Mouse (Mus musculus) heart, embryonic 15.5 days (tissue): ENCODE measurements at regions not wholly inside any gene's neighbourhood (a gene's known extent, or its start where the extent isn't known, plus 50 kb on each side); places are given as distances from the start of the nearest gene placed in this dataset.

Experiments used
- ATAC-seq: fragments of 200-750 bp; cut with Nextera tagmentation; replicated peaks from 2 replicates; pipeline ENCODE4 v1.8.0; 2017; ENCODE audit warnings: low read depth, moderate TSS enrichment; ENCODE audit not compliant: insufficient number of reproducible peaks, insufficient read depth, low FRiP score
- H3K27ac ChIP-seq: fragments of 300-500 bp; sonication (generic); 2 replicates; pipeline ENCODE4 v1.5.1; 2015; ENCODE audit warnings: mild to moderate bottlenecking, inconsistent platforms
- H3K27me3 ChIP-seq: fragments of 300-500 bp; sonication (generic); 2 replicates; pipeline ENCODE4 v1.6.1; 2015; ENCODE audit warnings: inconsistent platforms
- H3K36me3 ChIP-seq: fragments of 300-500 bp; sonication (generic); 2 replicates; pipeline ENCODE4 v1.6.1; 2015; ENCODE audit warnings: mild to moderate bottlenecking, inconsistent platforms
- H3K4me1 ChIP-seq: fragments of 300-500 bp; sonication (generic); replicated peaks from 2 replicates; pipeline ENCODE4 v1.6.1; 2015; ENCODE audit warnings: inconsistent platforms
- H3K4me2 ChIP-seq: fragments of 300-500 bp; sonication (generic); 2 replicates; pipeline ENCODE4 v1.6.1; 2015; ENCODE audit warnings: inconsistent platforms, mild to moderate bottlenecking, moderate library complexity
- H3K4me3 ChIP-seq: fragments of 300-500 bp; sonication (generic); 2 replicates; pipeline ENCODE4 v1.5.1; 2015; ENCODE audit warnings: mild to moderate bottlenecking, inconsistent platforms
- H3K9ac ChIP-seq: fragments of 300-500 bp; sonication (generic); 2 replicates; pipeline ENCODE4 v1.6.1; 2015; ENCODE audit warnings: mild to moderate bottlenecking, inconsistent platforms
- H3K9me3 ChIP-seq: fragments of 300-500 bp; sonication (generic); replicated peaks from 2 replicates; pipeline ENCODE4 v1.6.1; 2016; ENCODE audit warnings: inconsistent platforms
- WGBS: fragments of 180-500 bp; shearing (Covaris S2); methylation state at CpG from one replicate; pipeline ENCODE4 v1.1.7; 2015; ENCODE audit warnings: mixed read lengths; 5-methylcytosine and 5-hydroxymethylcytosine counted together

DNA sequence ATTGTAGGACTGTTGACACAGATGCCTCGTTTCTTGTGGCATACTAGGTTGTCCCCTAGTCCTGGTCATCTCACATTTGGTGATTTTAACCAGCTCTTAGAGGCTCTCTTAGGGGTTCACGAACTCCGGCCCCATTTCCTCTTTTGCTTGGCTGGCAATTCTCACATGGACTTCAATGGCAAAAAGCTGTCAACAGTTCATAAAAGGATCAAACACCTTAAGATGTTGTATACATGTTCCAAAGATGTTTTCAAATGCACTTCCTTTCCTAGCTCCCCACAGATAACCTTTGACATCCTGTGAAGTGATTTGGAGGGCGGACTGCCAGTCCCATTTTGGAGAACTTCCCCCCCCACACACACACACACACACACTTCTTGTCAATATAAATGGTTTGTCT, 153.7 kb upstream of the Rpl34 start:
- no peak overlapping the region for H3K4me3 ChIP-seq
- H3K36me3 ChIP-seq, result no peaks in the 10 kb centered on the region
- no peak overlapping the region for H3K9ac ChIP-seq
- H3K27ac ChIP-seq, result no peak overlapping the region
- 39% methylated on average over 4 of the region's 4 CpGs for WGBS
- no peaks in the 10 kb centered on the region for H3K27me3 ChIP-seq
- no peak overlapping the region for H3K4me2 ChIP-seq
- no peak for ATAC-seq
- H3K4me1 ChIP-seq, result peaks cover 7% of the 10 kb centered on the region
- H3K9me3 ChIP-seq, result peaks cover 3% of the 10 kb centered on the region

DNA sequence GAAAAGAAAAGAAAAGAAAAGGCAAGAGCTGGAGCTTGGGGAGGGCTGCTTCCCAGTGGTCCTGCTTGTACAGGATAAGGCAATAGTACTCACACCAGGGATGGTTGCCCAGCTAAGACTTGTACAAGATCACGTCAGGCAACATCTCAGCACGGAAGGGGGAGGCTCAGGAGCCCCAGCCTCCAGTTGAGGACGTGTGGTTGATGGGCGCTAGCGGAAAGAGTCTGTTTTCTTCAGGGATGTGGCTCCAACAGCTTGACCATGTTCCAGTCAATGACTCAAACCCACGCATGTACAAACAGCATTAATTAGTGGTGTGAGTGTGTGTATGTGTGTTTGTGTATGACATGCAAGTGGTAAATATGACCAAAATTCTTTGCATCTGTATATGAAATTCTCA, 153.1 kb upstream of the Rpl34 start:
- Histone ChIP-seq H3K4me2 (no peak overlapping the region), H3K9me3 (peaks cover 3% of the 10 kb centered on the region), H3K36me3 (no peaks in the 10 kb centered on the region), H3K27ac (no peak overlapping the region), H3K9ac (no peak overlapping the region), H3K4me3 (no peak overlapping the region), H3K4me1 (peaks cover 12% of the 10 kb centered on the region), H3K27me3 (no peaks in the 10 kb centered on the region)
- ATAC-seq, result no peak
- 65% methylated on average over 6 of the region's 6 CpGs for WGBS

DNA sequence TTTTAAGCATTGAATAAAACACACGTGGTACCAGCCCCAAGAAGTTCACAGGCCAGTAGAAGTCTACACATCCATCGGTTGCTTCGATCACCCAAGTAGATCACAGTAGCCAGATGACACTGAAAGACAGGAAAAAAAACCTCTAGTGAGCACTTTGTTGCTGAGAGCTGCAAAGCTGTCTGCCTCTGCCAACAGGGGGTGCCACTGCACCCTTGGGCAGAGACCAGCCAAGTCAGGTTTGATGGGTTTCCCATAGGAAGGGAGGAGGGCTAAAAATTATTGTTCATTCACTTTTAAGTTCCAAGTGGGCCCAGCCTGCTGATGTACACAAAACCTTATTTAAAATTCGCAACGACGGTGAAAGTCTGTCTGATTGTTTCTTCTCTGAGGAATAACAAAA, 150.3 kb upstream of the Rpl34 start:
- 77% methylated on average over 6 of the region's 6 CpGs for WGBS
- Histone ChIP-seq H3K27me3 (no peaks in the 10 kb centered on the region), H3K4me2 (no peak overlapping the region), H3K27ac (no peak overlapping the region), H3K9ac (no peak overlapping the region), H3K4me3 (no peak overlapping the region), H3K9me3 (no peaks in the 10 kb centered on the region), H3K36me3 (no peaks in the 10 kb centered on the region), H3K4me1 (peaks cover 12% of the 10 kb centered on the region)
- ATAC-seq, result no peak

DNA sequence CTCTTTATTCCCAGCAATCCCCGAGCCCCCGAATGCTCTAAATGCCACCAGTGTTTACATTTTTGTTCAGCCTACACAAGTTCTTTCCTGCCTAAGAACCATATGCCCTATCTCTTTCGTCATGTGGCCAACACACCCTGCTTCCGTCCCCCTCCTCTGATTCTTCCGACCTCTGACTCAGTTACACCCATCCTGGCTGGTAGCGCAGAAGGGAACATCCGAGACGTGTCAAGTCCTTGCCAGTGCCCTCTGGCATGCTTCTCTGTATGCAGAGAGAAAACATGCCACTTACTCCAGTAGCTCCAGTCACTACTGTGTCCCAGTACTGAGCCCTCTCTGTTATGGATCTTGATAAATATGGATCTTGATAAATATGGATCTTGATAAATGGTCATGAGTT, 149.3 kb upstream of the Rpl34 start:
- no peak for ATAC-seq
- H3K27me3 ChIP-seq, result no peaks in the 10 kb centered on the region
- no peaks in the 10 kb centered on the region for H3K36me3 ChIP-seq
- 15% methylated on average over 8 of the region's 8 CpGs for WGBS
- H3K4me3 ChIP-seq, result 0 out of 2 replicates have a peak overlapping the region, but pooled peaks have one; percentile 7
- peaks cover 12% of the 10 kb centered on the region for H3K4me1 ChIP-seq
- H3K27ac ChIP-seq, result no peak overlapping the region
- H3K4me2 ChIP-seq, result peak overlapping the region; percentile 47
- H3K9ac ChIP-seq, result 0 out of 2 replicates have a peak overlapping the region, but pooled peaks have one; percentile 7
- no peaks in the 10 kb centered on the region for H3K9me3 ChIP-seq

DNA sequence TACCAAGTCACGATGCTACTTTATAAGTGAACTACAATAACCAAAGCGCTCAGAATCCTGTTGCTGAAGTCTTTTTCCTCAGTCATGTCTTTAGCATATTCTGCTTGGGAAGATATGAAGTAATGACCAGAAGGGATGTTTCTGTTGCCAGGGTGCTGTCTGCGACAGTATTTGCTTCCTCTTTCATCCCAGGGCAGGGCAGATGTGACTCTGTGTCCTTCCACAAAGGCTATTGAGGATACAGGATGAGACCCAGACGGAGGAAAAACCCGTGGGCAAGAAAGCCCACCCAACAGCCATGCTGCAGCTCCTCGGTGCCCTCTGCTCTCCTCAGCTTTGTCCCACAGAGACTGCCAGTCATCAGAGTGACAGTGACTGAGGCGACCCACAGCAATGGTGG, 148.6 kb upstream of the Rpl34 start:
- Histone ChIP-seq H3K27ac (no peak overlapping the region), H3K9me3 (no peaks in the 10 kb centered on the region), H3K4me2 (peak overlapping the region; percentile 47), H3K9ac (0 out of 2 replicates have a peak overlapping the region, but pooled peaks have one; percentile 7), H3K27me3 (no peaks in the 10 kb centered on the region), H3K36me3 (no peaks in the 10 kb centered on the region), H3K4me1 (peaks cover 12% of the 10 kb centered on the region), H3K4me3 (no peak overlapping the region)
- 43% methylated on average over 7 of the region's 7 CpGs for WGBS
- no peak for ATAC-seq

DNA sequence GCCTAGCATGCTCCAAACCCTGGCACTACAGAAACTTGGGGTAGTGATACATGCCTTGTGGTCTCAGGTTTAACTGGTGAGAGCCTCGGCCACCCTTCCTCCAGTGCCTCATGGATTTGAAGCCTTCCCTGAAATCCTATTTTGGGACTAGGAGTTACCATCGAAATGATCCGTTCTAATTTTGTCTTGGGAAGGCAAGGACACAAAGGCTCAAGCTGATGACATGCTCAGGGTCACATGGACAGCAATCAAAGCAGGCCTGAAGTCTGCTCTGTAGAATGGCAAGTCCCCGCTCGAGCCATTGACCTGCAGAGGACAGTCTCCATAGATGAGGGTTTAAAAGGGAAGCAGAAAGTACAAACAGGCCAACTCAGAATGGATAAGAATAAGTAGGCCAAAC, 147.8 kb upstream of the Rpl34 start:
- no peak overlapping the region for H3K27ac ChIP-seq

DNA sequence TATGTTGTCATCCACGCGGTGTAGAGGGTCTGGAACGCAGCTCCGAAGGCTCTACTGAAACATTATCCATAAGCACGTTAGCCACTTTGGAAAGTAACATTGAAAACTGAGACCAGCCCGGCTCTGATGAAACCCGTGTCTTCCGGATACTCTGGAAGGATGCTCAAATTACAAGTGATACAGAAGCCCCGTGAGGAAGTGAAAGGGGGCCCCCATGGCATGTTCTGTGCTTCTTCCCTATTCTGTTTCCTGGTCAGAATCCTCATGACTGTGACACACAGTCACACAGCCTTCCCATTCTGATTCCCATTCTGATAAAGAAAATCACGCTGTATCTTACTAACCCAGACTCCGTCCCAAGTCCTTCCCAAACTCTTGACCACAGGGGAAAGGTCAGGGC, 143.5 kb upstream of the Rpl34 start:
- H3K27me3 ChIP-seq, result no peaks in the 10 kb centered on the region
- H3K9ac ChIP-seq, result no peak overlapping the region
- H3K4me1 ChIP-seq, result peaks cover 3% of the 10 kb centered on the region
- no peak overlapping the region for H3K4me2 ChIP-seq
- no peak overlapping the region for H3K27ac ChIP-seq
- ATAC-seq, result no peak
- H3K36me3 ChIP-seq, result no peaks in the 10 kb centered on the region
- H3K4me3 ChIP-seq, result no peak overlapping the region
- no peaks in the 10 kb centered on the region for H3K9me3 ChIP-seq
- WGBS, result 71% methylated on average over 11 of the region's 11 CpGs

More for the DNA sequence above, 147.8 kb upstream of the Rpl34 start:
- Histone ChIP-seq H3K9me3 (no peaks in the 10 kb centered on the region), H3K27me3 (no peaks in the 10 kb centered on the region), H3K36me3 (no peaks in the 10 kb centered on the region), H3K9ac (no peak overlapping the region), H3K4me2 (no peak overlapping the region), H3K4me1 (peaks cover 12% of the 10 kb centered on the region), H3K4me3 (no peak overlapping the region)
- no peak for ATAC-seq
- 39% methylated on average over 5 of the region's 5 CpGs for WGBS

DNA sequence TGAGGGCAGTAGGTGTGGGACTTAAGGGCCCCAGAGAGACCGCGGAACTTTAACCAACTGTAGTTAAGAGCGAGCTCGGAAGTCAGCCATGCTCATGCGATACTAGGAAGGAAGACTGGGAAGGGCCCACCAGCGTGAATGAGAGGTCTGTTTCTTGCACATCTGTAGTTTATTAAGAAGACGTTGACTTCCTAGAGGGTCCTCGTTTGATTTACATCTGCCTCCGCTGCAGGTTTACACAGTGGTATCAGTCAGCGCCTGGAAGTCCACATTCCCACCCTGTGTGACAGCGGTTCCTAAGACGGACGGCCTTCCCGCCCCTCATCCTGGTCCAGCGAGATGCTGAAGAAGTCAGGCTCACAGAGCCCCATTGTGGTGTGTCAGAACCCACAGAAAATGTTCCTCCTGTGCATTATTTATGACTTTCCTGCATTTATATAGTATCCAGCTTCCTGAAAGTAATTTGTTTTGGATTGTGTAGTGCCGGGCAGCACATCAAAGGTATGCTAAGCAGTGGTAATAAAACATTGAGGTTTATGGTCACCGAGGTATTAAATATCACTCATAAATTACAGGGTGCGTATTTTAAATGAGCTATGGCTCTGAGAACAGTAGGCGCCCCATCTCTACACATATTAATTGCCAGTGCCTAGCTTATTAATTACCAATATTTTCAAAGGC, 136.9 kb upstream of the Rpl34 start:
- Histone ChIP-seq H3K27ac (no peak overlapping the region), H3K4me2 (no peak overlapping the region), H3K4me1 (no peaks in the 10 kb centered on the region), H3K9me3 (no peaks in the 10 kb centered on the region), H3K4me3 (no peak overlapping the region), H3K36me3 (no peaks in the 10 kb centered on the region), H3K27me3 (no peaks in the 10 kb centered on the region), H3K9ac (no peak overlapping the region)
- 64% methylated on average over 19 of the region's 19 CpGs for WGBS
- ATAC-seq, result no peak

DNA sequence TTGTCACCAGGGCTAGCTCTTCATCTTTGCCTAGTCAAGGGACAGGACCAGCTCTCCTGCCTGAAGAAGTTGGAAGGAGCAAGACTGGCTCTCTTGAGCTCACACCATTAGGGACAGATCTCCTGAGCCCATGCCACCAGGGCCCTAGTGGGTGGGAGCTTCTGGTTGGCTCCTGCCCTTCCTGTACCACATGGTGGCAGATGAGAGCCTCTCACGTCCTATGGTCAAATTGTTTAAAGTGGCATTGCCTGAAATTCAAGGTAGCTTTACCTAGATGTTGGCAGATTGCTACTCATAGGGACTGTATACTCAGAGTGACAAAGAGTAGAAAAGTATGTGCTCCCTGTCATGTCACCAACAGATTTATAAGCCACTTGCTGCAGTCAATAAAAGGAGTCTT, 134.6 kb upstream of the Rpl34 start:
- no peak overlapping the region for H3K4me3 ChIP-seq
- no peak for ATAC-seq
- H3K4me2 ChIP-seq, result no peak overlapping the region
- H3K27me3 ChIP-seq, result no peaks in the 10 kb centered on the region
- H3K27ac ChIP-seq, result no peak overlapping the region
- WGBS, result 59% methylated on average over 1 of the region's 1 CpGs
- no peaks in the 10 kb centered on the region for H3K4me1 ChIP-seq
- H3K36me3 ChIP-seq, result no peaks in the 10 kb centered on the region
- no peaks in the 10 kb centered on the region for H3K9me3 ChIP-seq
- H3K9ac ChIP-seq, result no peak overlapping the region

DNA sequence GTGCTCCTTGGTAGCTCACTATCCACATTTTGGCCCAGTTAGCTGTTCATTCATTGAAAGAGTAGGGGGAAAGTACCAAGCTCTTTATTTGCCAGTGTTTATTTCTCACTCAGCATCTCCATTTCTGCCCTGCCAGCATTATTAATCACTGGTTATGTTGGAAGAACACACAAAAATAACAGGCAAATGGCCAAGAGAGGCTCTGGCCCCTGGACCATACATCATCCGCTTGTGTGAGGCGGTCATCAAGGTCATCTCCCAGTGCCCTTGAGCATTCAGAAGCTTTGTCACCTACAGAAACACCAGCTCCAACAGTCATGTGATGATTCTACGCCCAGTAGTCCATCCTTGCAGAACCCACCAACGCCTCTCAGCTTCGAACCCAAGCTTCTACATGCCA, 133.2 kb upstream of the Rpl34 start:
- no peak for ATAC-seq
- no peaks in the 10 kb centered on the region for H3K36me3 ChIP-seq
- H3K27ac ChIP-seq, result no peak overlapping the region
- no peak overlapping the region for H3K4me3 ChIP-seq
- H3K27me3 ChIP-seq, result no peaks in the 10 kb centered on the region
- 90% methylated on average over 5 of the region's 5 CpGs for WGBS
- no peak overlapping the region for H3K9ac ChIP-seq
- no peaks in the 10 kb centered on the region for H3K4me1 ChIP-seq
- H3K4me2 ChIP-seq, result no peak overlapping the region
- H3K9me3 ChIP-seq, result no peaks in the 10 kb centered on the region

DNA sequence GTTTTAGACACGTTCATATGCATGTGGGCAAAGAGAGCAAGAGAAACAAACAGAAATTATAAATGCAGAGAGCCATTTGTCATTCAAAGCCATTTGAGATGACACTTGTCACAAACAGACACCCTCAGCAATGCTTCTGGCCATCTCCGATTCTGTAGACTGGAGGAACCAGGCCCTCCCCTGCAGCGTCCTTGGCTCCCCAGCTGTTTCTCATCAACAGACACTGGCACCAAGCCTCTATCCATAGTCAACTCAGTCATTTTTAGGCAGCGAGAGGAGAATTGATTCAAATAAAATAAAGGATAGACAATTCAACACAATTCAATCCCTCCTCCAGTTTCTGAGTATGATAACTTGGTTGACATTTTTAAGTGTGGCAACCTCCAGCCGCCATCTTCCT, 130.1 kb upstream of the Rpl34 start:
- no peaks in the 10 kb centered on the region for H3K27me3 ChIP-seq
- H3K27ac ChIP-seq, result no peak overlapping the region
- WGBS, result 74% methylated on average over 5 of the region's 5 CpGs
- H3K4me2 ChIP-seq, result no peak overlapping the region
- no peaks in the 10 kb centered on the region for H3K36me3 ChIP-seq
- H3K4me1 ChIP-seq, result no peaks in the 10 kb centered on the region
- ATAC-seq, result no peak
- H3K9ac ChIP-seq, result no peak overlapping the region
- H3K4me3 ChIP-seq, result no peak overlapping the region
- no peaks in the 10 kb centered on the region for H3K9me3 ChIP-seq

DNA sequence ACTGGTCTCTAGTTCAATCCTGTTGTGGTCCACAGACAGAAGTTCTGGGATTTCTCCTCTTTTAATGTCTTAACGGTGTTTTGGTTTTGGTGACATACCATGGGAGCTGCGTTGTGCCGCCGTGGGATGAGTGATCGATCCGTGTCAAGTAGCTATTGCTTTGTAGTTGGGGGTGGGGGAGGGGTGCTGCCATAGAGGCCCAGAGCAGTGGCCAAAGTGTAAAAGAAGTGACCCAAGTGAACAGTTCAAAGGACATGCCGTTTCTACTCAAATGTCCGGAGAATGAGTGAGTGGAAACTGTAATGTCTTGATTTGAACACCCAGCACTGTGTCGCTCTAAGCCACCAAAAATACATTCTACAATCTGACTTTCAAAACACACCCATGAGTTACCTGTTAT, 123.7 kb upstream of the Rpl34 start:
- H3K27me3 ChIP-seq, result no peaks in the 10 kb centered on the region
- no peaks in the 10 kb centered on the region for H3K36me3 ChIP-seq
- ATAC-seq, result no peak
- no peak overlapping the region for H3K4me3 ChIP-seq
- no peaks in the 10 kb centered on the region for H3K9me3 ChIP-seq
- H3K9ac ChIP-seq, result no peak overlapping the region
- H3K27ac ChIP-seq, result no peak overlapping the region
- WGBS, result 78% methylated on average over 9 of the region's 9 CpGs
- no peaks in the 10 kb centered on the region for H3K4me1 ChIP-seq
- no peak overlapping the region for H3K4me2 ChIP-seq
